Mouse (Mus musculus): ENCODE results near the gene Dnajc1. TPM values are rescaled to one million over a fixed set of nuclear protein-coding genes. Genes with fewer than 3 reads are reported as not detected.

The Dnajc1 gene
- total RNA-seq, 2 experiments from 2014 or later = 30.4 to 39.1 TPM

DNA sequence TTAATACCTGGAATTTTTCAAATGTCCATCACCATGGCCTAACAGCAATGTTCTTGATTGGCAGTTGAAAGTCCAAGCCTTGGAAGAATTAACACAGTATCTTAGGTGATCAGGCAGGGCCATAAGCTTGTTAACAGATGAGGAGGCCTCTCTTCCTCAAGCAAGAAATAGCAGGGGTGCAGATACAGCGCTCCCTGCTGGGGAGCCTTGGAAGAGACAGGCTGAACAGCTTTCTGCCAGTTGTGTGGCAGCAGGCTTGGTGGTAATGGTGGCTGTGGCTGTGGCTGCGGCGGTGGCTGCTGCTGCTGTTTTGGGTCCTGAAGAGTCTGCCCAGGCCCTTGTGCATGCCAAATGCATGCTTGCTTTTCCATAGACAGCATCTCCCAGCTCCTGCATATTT is 187.5 kb downstream of the Dnajc1 start:
- DNase-seq (ENCODE audit: low spot score in 2 of 2) = peak; percentile 49 to 66

GRCm38 (mm10) chr2:18202923-18203322 is 189.7 kb downstream of the Dnajc1 start:
- DNase-seq (ENCODE audit: low spot score in 2 of 2) = no peak

- DNase-seq (ENCODE audit: low spot score in 2 of 2) = no peak
Observed at GRCm38 (mm10) chr2:18201820-18202462, 190.7 kb downstream of the Dnajc1 start.

- peak in 1 of 2 experiments; percentile 48 for DNase-seq (ENCODE audit: low spot score in 2 of 2)
Observed at GRCm38 (mm10) chr2:18195691-18196396, 196.8 kb downstream of the Dnajc1 start.

- DNase-seq (ENCODE audit: low spot score in 2 of 2) = no peak
Observed at GRCm38 (mm10) chr2:18195285-18195684, 197.3 kb downstream of the Dnajc1 start.

GRCm38 (mm10) chr2:18188367-18188766 is 204.3 kb downstream of the Dnajc1 start:
- DNase-seq (ENCODE audit: low spot score in 2 of 2) = no peak

GRCm38 (mm10) chr2:18183079-18183478 is 209.6 kb downstream of the Dnajc1 start:
- no peak for DNase-seq (ENCODE audit: low spot score in 2 of 2)

- no peak for DNase-seq (ENCODE audit: low spot score in 2 of 2)
Observed at GRCm38 (mm10) chr2:18181631-18182030, 211.0 kb downstream of the Dnajc1 start.

GRCm38 (mm10) chr2:18180323-18180722 is 212.3 kb downstream of the Dnajc1 start:
- no peak for DNase-seq (ENCODE audit: low spot score in 2 of 2)

- DNase-seq (ENCODE audit: low spot score in 2 of 2) = no peak
Observed at GRCm38 (mm10) chr2:18176235-18176634, 216.4 kb downstream of the Dnajc1 start.

DNA sequence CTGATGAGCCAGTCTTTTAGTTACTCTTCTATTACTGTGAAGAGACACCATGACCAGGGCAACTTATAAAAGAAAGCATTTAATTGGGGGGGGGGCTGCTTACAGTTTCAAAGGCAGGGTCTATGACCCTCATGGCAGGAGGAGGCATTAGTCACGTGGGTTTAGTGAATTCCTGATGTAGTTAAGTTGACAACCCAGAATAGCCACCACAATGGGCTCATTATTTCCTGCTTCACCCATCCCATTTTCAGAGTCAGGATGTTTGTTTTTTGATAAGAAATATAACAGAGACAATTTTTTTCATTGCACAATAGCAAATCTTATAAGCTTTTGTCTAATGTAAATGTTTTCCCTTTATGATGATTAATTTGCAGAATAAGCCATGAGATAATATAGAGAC is 217.4 kb downstream of the Dnajc1 start:
- DNase-seq (ENCODE audit: low spot score in 2 of 2) = no peak

GRCm38 (mm10) chr2:18169174-18169948 is 223.3 kb downstream of the Dnajc1 start:
- DNase-seq (ENCODE audit: low spot score in 2 of 2) = no peak

- no peak for DNase-seq (ENCODE audit: low spot score in 2 of 2)
Observed at GRCm38 (mm10) chr2:18165511-18165910, 227.1 kb downstream of the Dnajc1 start.

DNA sequence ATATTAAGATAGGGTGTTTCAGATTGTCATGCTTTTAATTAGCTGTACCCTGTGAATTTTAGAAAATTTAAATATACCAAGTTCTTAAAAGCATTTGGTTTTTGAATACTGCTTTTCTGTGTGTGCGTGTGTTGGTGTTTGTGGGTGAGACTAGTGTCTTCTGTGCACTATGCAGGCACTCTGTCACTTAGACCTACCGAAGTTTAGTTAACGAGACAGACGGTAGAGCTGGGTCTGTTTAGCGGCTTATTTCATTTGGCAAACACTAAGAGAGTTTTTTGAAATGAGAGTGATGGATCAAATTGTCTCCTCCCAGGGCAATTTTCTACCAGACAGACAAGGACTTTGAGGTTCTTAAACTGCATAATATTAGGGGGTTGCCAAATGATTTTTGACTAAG is 231.6 kb downstream of the Dnajc1 start:
- DNase-seq (ENCODE audit: low spot score in 2 of 2) = no peak

DNA sequence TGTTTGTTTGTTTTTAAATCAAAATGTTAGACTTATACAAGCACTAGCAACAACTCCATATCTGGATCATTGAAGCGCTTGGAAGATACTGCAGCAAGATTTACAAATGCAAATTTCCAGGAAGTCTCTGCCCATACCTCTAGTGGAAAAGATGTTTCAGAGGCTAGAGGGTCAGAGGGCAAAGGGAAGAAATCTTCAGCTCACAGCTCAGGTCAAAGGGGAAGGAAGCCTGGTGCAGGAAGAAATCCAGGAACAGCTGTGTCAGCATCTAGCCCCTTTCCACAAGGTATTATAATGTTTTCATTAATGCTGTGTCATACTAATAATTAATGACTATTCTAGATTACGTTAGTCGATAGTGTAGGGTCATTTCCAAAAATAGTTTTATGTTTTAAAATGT is 233.2 kb downstream of the Dnajc1 start:
- no peak for DNase-seq (ENCODE audit: low spot score in 2 of 2)

- no peak for DNase-seq (ENCODE audit: low spot score in 2 of 2)
Observed at GRCm38 (mm10) chr2:18156131-18156530, 236.5 kb downstream of the Dnajc1 start.
